Mouse (Mus musculus): Measurements from ENCODE around the gene Ctr9.

GRCm38 (mm10) chr7:111015731-111016130, 13.0 kb upstream of the Ctr9 start:
- TF ChIP-seq POLR2A (IDR thresholded peaks at IDR 0.05; ENCODE audit: insufficient read length, low read depth), result no peak
- no peak for TF ChIP-seq E2F4 (IDR thresholded peaks at IDR 0.05; ENCODE audit: insufficient read depth)

Data from myocyte (in vitro differentiated cells).